Mouse (Mus musculus): ENCODE data around the gene Eomes.

The Eomes gene

DNA sequence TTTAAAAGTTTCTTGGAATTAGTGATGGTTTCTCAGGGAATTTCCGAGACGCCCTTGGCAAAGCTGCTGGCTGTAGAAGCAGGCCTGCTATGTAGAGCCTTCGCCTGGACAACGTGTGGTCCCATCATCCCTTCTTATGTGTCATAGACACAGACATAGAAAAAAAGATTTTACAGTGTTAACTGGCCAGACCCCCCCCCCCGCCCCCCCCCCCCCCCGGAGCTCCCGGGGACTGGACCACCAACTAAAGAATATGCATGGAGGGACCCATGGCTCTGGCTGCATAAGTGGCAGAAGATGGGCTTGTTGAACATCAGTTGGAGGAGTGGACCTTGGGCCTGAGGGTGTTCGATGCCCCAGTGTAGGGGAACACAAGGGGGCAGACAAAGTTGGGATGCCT lies 39.6 kb downstream of the Eomes start:
- DNase-seq (ENCODE audit: low read depth, low spot score) = no peak

DNA sequence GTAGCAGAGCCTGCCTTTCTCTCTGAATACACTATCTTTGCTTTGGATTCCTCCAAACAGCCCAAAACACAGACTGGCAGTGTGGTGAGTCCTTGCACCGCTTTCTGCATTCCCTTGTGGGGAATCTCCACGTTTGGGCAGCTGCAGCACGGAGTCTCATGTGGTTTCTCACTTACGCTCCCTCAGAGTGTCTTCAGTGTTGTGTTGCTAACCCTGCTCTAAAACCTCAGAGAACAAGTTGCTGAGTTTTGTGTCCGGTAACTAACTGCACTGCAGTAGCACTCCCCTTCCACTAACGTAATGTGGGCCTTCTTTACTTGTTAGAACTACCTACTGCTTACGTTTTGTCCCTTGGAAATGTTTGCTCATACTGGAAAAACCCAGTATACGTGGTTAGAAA lies 41.1 kb downstream of the Eomes start:
- no peak for DNase-seq (ENCODE audit: low read depth, low spot score)

DNA sequence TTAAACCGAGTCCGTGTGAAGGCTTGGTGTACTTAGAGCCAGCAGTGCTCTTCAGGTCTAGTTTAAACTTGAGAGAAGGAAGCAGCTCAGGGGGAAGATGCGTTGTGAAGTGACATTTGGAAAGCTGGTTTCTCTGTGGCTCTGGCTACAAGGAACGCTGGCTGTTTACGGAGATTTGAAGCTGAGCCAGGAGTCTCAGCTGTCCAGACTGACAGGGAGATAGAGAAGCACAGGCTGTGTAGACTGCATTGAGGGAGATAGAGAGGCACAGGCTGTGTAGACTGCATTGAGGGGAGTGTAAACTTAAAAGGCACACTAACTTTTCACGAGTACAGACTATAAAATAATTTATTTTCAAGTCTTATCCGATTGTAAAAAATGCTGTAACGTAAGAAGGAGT lies 42.0 kb downstream of the Eomes start:
- DNase-seq (ENCODE audit: low read depth, low spot score) = no peak

DNA sequence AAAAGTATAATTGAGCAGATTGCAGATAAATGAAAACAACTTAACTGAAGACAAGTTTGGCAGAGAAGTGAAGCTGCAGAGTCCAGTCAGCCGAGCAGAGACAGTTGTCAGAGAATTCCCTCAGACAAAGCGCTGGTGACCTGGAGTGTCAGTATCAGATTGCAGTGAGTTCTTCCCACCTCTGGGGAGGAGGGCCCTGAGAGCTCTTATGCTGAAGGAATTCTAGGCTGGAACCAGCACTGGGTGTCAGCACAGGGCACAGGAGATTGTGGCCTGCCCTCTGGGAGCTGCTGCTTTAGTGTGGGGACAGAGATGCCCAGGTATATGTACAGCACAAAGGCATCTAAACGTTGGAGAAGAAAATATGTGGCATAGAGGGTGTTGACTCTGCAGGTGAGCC lies 42.8 kb downstream of the Eomes start:
- no peak for DNase-seq (ENCODE audit: low read depth, low spot score)

DNA sequence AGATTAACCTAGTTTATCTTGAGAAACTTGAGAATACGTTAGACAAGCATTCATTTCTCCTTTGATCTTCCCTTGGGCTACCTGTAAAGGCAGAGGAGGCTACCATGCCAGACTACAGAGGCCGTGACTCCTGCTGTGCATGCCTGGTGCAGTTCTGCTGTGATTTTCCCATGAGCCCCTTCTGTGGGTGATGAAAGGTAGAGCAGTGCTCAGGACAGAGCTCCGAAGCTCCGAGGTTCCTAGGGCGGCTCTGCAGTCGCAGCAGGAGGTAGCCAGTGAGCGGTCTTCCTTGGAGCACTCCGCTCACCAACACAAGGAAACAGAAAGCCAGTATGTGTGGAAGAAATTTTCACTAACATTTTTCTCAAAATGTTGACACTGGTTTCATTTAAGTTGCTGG lies 43.6 kb downstream of the Eomes start:
- DNase-seq (ENCODE audit: low read depth, low spot score) = no peak

DNA sequence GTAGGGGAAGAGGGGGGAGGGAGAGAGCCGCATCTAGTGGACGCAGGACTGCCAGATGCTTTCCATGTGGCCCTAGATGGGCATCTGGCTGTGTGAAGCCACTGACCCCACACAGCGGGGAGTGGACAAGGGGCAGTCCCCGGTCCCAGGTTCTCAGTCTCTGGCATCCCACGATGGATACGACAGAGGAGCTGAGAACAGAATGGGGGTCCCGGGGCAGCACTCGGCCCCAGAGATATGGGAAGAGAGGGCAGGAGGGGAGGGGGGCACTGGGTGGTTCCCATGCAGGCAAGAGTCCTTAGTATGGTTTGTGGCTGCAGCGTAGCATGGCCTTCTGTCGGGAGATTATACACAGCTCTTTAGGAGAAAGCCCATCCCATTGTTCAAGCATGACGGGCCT lies 45.7 kb downstream of the Eomes start:
- no peak for DNase-seq (ENCODE audit: low read depth, low spot score)

DNA sequence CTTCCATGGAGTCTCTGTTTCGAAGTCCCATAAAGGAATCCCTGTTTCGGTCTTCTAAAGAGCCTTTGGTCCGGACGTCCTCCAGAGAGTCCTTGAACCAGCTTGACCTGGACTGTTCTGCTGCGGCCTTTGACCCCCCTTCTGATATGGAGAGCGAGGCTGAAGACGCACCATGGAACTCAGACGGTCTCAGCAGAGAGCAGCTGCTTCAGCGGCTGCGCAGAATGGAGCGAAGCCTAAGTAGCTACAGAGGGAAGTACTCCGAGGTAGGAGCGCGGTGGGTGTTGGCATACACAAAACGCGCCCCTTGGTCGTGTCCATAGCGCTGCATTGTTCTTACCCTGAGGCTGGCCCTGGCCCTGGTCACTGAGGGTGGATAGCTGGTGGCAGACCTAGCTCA lies 49.0 kb downstream of the Eomes start:
- DNase-seq (ENCODE audit: low read depth, low spot score) = no peak

DNA sequence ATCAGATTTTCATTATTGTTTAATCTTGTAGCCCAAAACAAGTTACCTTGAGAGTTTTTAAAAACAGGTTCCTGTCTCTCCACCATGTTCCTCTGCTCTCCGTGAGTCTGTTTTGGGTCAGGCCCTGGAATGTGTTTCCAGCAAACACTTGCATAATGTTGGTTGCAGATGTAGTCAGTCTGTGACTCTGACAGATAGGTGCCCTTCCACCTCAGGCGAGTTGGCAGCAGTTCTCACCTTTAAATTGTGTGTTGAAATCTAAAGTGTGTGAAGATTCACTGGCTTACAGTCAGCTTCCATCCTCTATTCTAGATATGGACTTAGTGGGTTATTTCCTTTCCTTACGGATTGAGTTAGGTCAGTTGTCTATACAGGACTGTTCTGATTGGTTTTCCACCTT lies 51.8 kb downstream of the Eomes start:
- DNase-seq (ENCODE audit: low read depth, low spot score) = no peak

DNA sequence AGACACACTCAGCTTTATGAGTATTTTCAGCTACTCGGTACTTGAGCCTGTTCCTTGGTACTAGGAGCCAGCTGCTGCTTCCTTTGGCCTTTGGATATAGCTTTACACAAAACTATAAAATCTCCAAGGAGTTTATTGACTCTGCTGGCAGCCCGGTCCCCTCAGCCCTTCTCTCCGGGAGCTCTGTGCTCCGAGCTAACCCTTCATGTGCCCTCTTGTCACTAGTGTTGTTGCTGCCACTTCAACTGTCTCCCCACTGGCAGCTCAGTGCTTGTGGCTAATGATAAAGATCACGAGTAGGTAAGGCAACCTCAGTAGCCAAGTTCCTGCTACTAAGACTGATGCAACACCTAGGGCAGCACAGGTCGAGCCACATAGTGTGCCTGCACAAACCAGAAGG lies 52.7 kb downstream of the Eomes start:
- no peak for DNase-seq (ENCODE audit: low read depth, low spot score)

DNA sequence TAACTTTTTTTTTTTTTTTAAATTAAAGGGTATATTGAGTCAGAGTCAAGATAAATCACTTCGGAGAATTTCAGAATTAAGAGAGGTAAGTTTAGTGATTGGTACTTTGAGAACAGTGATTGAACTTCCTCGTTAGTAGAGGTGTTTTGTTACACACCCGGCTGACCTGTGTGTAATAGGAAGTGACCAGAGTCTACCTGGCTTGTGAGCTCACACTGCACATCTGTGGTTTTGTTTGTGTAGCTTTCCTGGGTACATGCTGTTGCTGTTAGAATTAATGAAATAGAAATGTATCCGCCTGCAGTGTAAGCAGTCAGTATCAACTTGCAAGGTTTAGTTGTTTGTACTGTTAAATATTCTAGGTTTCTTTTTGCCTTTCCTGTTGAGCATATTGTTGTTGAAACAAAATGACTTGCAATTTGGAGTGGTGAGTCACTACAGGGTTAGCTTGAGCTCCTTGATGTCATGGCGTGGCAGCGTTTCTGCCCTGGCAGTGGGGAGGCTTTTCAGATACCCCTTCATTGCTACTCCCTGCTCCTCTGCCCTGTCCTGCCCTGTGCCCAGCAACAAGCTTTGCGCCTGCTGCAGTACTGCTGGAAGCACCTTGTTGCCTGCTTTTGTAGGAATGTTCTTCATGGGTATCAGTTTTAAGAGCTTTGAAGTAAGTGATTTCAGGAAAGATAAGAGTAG lies 54.6 kb downstream of the Eomes start:
- DNase-seq (ENCODE audit: low read depth, low spot score) = no peak
